Mouse (Mus musculus) small intestine, adult 2 months (tissue): ENCODE data around the gene Zfp990. TPM values are rescaled to one million over a fixed set of nuclear protein-coding genes. Genes with fewer than 3 reads are reported as not detected.
"Not testable (repeated sequence)": the region's sequence is repeated elsewhere in the genome, so short reads cannot be mapped to it uniquely, and the experiment has no call there.

Experiments
- H3K27ac ChIP-seq: fragments of 200-500 bp; 2 replicates; pipeline ENCODE4 v1.5.1; 2012; ENCODE audit warnings: low read depth, low read length, control low read depth, inconsistent platforms; ENCODE audit not compliant: insufficient read depth
- H3K27me3 ChIP-seq: fragments of 200-500 bp; 2 replicates; pipeline ENCODE4 v1.6.1; 2012; ENCODE audit warnings: mild to moderate bottlenecking, moderate library complexity, low read length, inconsistent platforms; ENCODE audit not compliant: control insufficient read depth, insufficient read depth
- H3K36me3 ChIP-seq: fragments of 200-500 bp; 2 replicates; pipeline ENCODE4 v1.6.1; 2012; ENCODE audit warnings: mild to moderate bottlenecking, low read length, control low read depth, inconsistent platforms; ENCODE audit not compliant: control insufficient read depth, insufficient read depth
- H3K4me1 ChIP-seq: fragments of 200-500 bp; 2 replicates; pipeline ENCODE4 v1.6.1; 2012; ENCODE audit warnings: low read length, inconsistent platforms, mixed read lengths; ENCODE audit not compliant: control insufficient read depth, insufficient read depth, insufficient read length
- H3K4me3 ChIP-seq: fragments of 200-500 bp; 2 replicates; pipeline ENCODE4 v1.5.1; 2012; ENCODE audit warnings: low read depth, mild to moderate bottlenecking, control low read depth, inconsistent platforms, low read length, moderate library complexity
- CTCF ChIP-seq: fragments of 200-500 bp; IDR thresholded peaks from 2 replicates; pipeline ENCODE4 v1.5.1; 2012; ENCODE audit warnings: low read depth, mild to moderate bottlenecking, control low read depth, inconsistent platforms, low read length, moderate library complexity, mixed read lengths; ENCODE audit not compliant: insufficient replicate concordance, insufficient read length; ENCODE audit errors: extremely low read depth
- POLR2A ChIP-seq: fragments of 200-500 bp; IDR thresholded peaks from 2 replicates; pipeline ENCODE4 v1.6.1; 2012; ENCODE audit warnings: low read depth, mild to moderate bottlenecking, control low read depth, inconsistent platforms, low read length, moderate library complexity
- WGBS: fragments of 180-500 bp; shearing (Covaris S2); methylation state at CpG from one replicate; pipeline ENCODE4 v1.1.7; 2018; 5-methylcytosine and 5-hydroxymethylcytosine counted together
- polyA plus RNA-seq: library from polyadenylated mRNA; depleted of rRNA; stranded (reverse); fragments of >200 nt; gene quantifications from 2 replicates; pipeline ENCODE4 v1.2.3, GENCODE M21; 2012; rRNA removed

Gene Zfp990
- polyA plus RNA-seq = not detected in 2 replicates

GRCm38 (mm10) chr4:145510459-145510858 lies at the start of gene Zfp990:
Zfp990 (plus strand) TSS chr4:145510759.
- H3K4me1 ChIP-seq, H3K27ac ChIP-seq, H3K27me3 ChIP-seq, H3K4me3 ChIP-seq, H3K36me3 ChIP-seq: not testable (repeated sequence)
- WGBS = 89% methylated on average over 4 of the region's 4 CpGs

- H3K27me3 ChIP-seq, H3K4me1 ChIP-seq, H3K27ac ChIP-seq, H3K36me3 ChIP-seq: not testable (repeated sequence)
- H3K4me3 ChIP-seq = peak overlapping the region; percentile 83
- WGBS = 25% methylated on average over 68 of the region's 68 CpGs
Observed at GRCm38 (mm10) chr4:145463553-145464253, 46.9 kb upstream of the Zfp990 start.

GRCm38 (mm10) chr4:145478128-145478527 lies 32.4 kb upstream of the Zfp990 start:
- H3K4me1 ChIP-seq = no peaks in the 10 kb centered on the region
- H3K27ac ChIP-seq = no peak overlapping the region
- TF ChIP-seq CTCF (no peak), POLR2A (no peak)
- H3K4me3 ChIP-seq = no peak overlapping the region
- H3K27me3 ChIP-seq = no peaks in the 10 kb centered on the region
- WGBS = 85% methylated on average over 3 of the region's 3 CpGs
- no peaks in the 10 kb centered on the region for H3K36me3 ChIP-seq

- not testable (repeated sequence) for H3K27me3 ChIP-seq, H3K4me1 ChIP-seq, H3K36me3 ChIP-seq, H3K27ac ChIP-seq, H3K4me3 ChIP-seq
- 91% methylated on average over 8 of the region's 8 CpGs for WGBS
Observed at GRCm38 (mm10) chr4:145480699-145481098, 29.9 kb upstream of the Zfp990 start.

- Histone ChIP-seq H3K4me3 (no peak overlapping the region), H3K36me3 (no peaks in the 10 kb centered on the region), H3K4me1 (no peaks in the 10 kb centered on the region), H3K27me3 (no peaks in the 10 kb centered on the region), H3K27ac (no peak overlapping the region)
- no peak for TF ChIP-seq CTCF
Observed at GRCm38 (mm10) chr4:145489396-145489795, 21.2 kb upstream of the Zfp990 start.

- TF ChIP-seq CTCF (no peak), POLR2A (no peak)
- H3K4me1 ChIP-seq = no peaks in the 10 kb centered on the region
- no peaks in the 10 kb centered on the region for H3K36me3 ChIP-seq
- H3K27me3 ChIP-seq = no peaks in the 10 kb centered on the region
- 78% methylated on average over 11 of the region's 11 CpGs for WGBS
- H3K4me3 ChIP-seq = no peak overlapping the region
- no peak overlapping the region for H3K27ac ChIP-seq
Observed at GRCm38 (mm10) chr4:145492132-145492531, 18.4 kb upstream of the Zfp990 start.

GRCm38 (mm10) chr4:145493316-145493715 lies 17.2 kb upstream of the Zfp990 start:
- H3K4me1 ChIP-seq, H3K36me3 ChIP-seq, H3K27me3 ChIP-seq, H3K4me3 ChIP-seq, H3K27ac ChIP-seq: not testable (repeated sequence)
- 65% methylated on average over 2 of the region's 2 CpGs for WGBS

GRCm38 (mm10) chr4:145514637-145515036 lies 4.1 kb downstream of the Zfp990 start:
- WGBS = 41% methylated on average over 2 of the region's 2 CpGs
- H3K27ac ChIP-seq, H3K27me3 ChIP-seq, H3K36me3 ChIP-seq, H3K4me1 ChIP-seq, H3K4me3 ChIP-seq: not testable (repeated sequence)

GRCm38 (mm10) chr4:145515776-145516565 lies 5.4 kb downstream of the Zfp990 start:
- 72% methylated on average over 4 of the region's 4 CpGs for WGBS
- H3K4me1 ChIP-seq, H3K27ac ChIP-seq, H3K27me3 ChIP-seq, H3K4me3 ChIP-seq, H3K36me3 ChIP-seq: not testable (repeated sequence)

GRCm38 (mm10) chr4:145517391-145517790 lies 6.8 kb downstream of the Zfp990 start:
- H3K27me3 ChIP-seq, H3K27ac ChIP-seq, H3K4me1 ChIP-seq, H3K36me3 ChIP-seq, H3K4me3 ChIP-seq: not testable (repeated sequence)
- WGBS = 86% methylated on average over 1 of the region's 1 CpGs

GRCm38 (mm10) chr4:145543861-145544260 lies 33.3 kb downstream of the Zfp990 start:
- H3K4me1 ChIP-seq, H3K4me3 ChIP-seq, H3K27ac ChIP-seq, H3K36me3 ChIP-seq, H3K27me3 ChIP-seq: not testable (repeated sequence)
- WGBS = 79% methylated on average over 5 of the region's 5 CpGs
